Mouse (Mus musculus): ENCODE data around the gene Rrm2. TPM values are rescaled to one million over a fixed set of nuclear protein-coding genes. Genes with fewer than 3 reads are reported as not detected.
"Not testable (repeated sequence)": the region's sequence is repeated elsewhere in the genome, so short reads cannot be mapped to it uniquely, and the experiment has no call there.

Gene Rrm2
- polyA plus RNA-seq, 1 experiment, result not detected

- WGBS, result 73% methylated on average over 10 of the region's 10 CpGs
- H3K4me1 ChIP-seq (ENCODE audit: control insufficient read depth, insufficient read depth, low read length), result peaks cover 4% of the 10 kb centered on the region
- TF ChIP-seq POLR2A (IDR thresholded peaks at IDR 0.05; ENCODE audit: insufficient read depth, low read depth, low read length) (no peak), CTCF (IDR thresholded peaks at IDR 0.05; ENCODE audit: insufficient read depth, low read depth, low read length) (no peak)
- H3K27ac ChIP-seq (ENCODE audit: insufficient read depth, low read depth, low read length), result no peak overlapping the region
- no peak overlapping the region for H3K4me3 ChIP-seq (ENCODE audit: insufficient read depth, low read depth, low read length)
Measured at GRCm38 (mm10) chr12:24699578-24699977, 8.5 kb upstream of the Rrm2 start.

GRCm38 (mm10) chr12:24701621-24702020 is 6.4 kb upstream of the Rrm2 start:
- WGBS, result 93% methylated on average over 9 of the region's 9 CpGs
- H3K4me1 ChIP-seq (ENCODE audit: control insufficient read depth, insufficient read depth, low read length); H3K4me3 ChIP-seq (ENCODE audit: insufficient read depth, low read depth, low read length); H3K27ac ChIP-seq (ENCODE audit: insufficient read depth, low read depth, low read length): not testable (repeated sequence)

GRCm38 (mm10) chr12:24703013-24703412 is 5.0 kb upstream of the Rrm2 start:
- 90% methylated on average over 3 of the region's 3 CpGs for WGBS
- Histone ChIP-seq H3K27ac (ENCODE audit: insufficient read depth, low read depth, low read length) (no peak overlapping the region), H3K4me1 (ENCODE audit: control insufficient read depth, insufficient read depth, low read length) (peaks cover 3% of the 10 kb centered on the region; the same call in 1 of the 2 replicates), H3K4me3 (ENCODE audit: insufficient read depth, low read depth, low read length) (no peak overlapping the region)
- TF ChIP-seq POLR2A (IDR thresholded peaks at IDR 0.05; ENCODE audit: insufficient read depth, low read depth, low read length) (no peak), CTCF (IDR thresholded peaks at IDR 0.05; ENCODE audit: insufficient read depth, low read depth, low read length) (no peak)

- Histone ChIP-seq H3K4me3 (ENCODE audit: insufficient read depth, low read depth, low read length) (no peak overlapping the region), H3K4me1 (ENCODE audit: control insufficient read depth, insufficient read depth, low read length) (peaks cover 8% of the 10 kb centered on the region), H3K27ac (ENCODE audit: insufficient read depth, low read depth, low read length) (no peak overlapping the region)
- TF ChIP-seq CTCF (IDR thresholded peaks at IDR 0.05; ENCODE audit: insufficient read depth, low read depth, low read length) (no peak), POLR2A (IDR thresholded peaks at IDR 0.05; ENCODE audit: insufficient read depth, low read depth, low read length) (no peak)
- WGBS, result 91% methylated on average over 15 of the region's 15 CpGs
Measured at GRCm38 (mm10) chr12:24705502-24706263, 2.4 kb upstream of the Rrm2 start.

GRCm38 (mm10) chr12:24706764-24707479 is 1.1 kb upstream of the Rrm2 start:
- H3K27ac ChIP-seq (ENCODE audit: insufficient read depth, low read depth, low read length), result no peak overlapping the region
- H3K4me1 ChIP-seq (ENCODE audit: control insufficient read depth, insufficient read depth, low read length), result peaks cover 8% of the 10 kb centered on the region
- WGBS, result 9% methylated on average over 27 of the region's 27 CpGs
- H3K4me3 ChIP-seq (ENCODE audit: insufficient read depth, low read depth, low read length), result no peak overlapping the region
- no peak for TF ChIP-seq POLR2A (IDR thresholded peaks at IDR 0.05; ENCODE audit: insufficient read depth, low read depth, low read length)
- no peak for TF ChIP-seq CTCF (IDR thresholded peaks at IDR 0.05; ENCODE audit: insufficient read depth, low read depth, low read length)

- WGBS, result 2% methylated on average over 9 of the region's 9 CpGs
- no peak for TF ChIP-seq CTCF (IDR thresholded peaks at IDR 0.05; ENCODE audit: insufficient read depth, low read depth, low read length)
- peaks cover 8% of the 10 kb centered on the region for H3K4me1 ChIP-seq (ENCODE audit: control insufficient read depth, insufficient read depth, low read length)
- no peak overlapping the region for H3K4me3 ChIP-seq (ENCODE audit: insufficient read depth, low read depth, low read length)
- no peak overlapping the region for H3K27ac ChIP-seq (ENCODE audit: insufficient read depth, low read depth, low read length)
Measured at GRCm38 (mm10) chr12:24707480-24707802, 600 bp upstream of the Rrm2 start.

GRCm38 (mm10) chr12:24708824-24709218 is 780 bp downstream of the Rrm2 start:
- peaks cover 8% of the 10 kb centered on the region for H3K4me1 ChIP-seq (ENCODE audit: control insufficient read depth, insufficient read depth, low read length)
- 3% methylated on average over 17 of the region's 17 CpGs for WGBS

GRCm38 (mm10) chr12:24709409-24709808 is 1.4 kb downstream of the Rrm2 start:
- no peak overlapping the region for H3K4me3 ChIP-seq (ENCODE audit: insufficient read depth, low read depth, low read length)
- no peak overlapping the region for H3K27ac ChIP-seq (ENCODE audit: insufficient read depth, low read depth, low read length)
- no peak for TF ChIP-seq POLR2A (IDR thresholded peaks at IDR 0.05; ENCODE audit: insufficient read depth, low read depth, low read length)
- no peak for TF ChIP-seq CTCF (IDR thresholded peaks at IDR 0.05; ENCODE audit: insufficient read depth, low read depth, low read length)
- WGBS, result 35% methylated on average over 6 of the region's 6 CpGs
- H3K4me1 ChIP-seq (ENCODE audit: control insufficient read depth, insufficient read depth, low read length), result peaks cover 8% of the 10 kb centered on the region

More at GRCm38 (mm10) chr12:24708824-24709218, 780 bp downstream of the Rrm2 start:
- TF ChIP-seq CTCF (IDR thresholded peaks at IDR 0.05; ENCODE audit: insufficient read depth, low read depth, low read length) (no peak), POLR2A (IDR thresholded peaks at IDR 0.05; ENCODE audit: insufficient read depth, low read depth, low read length) (no peak)
- H3K4me3 ChIP-seq (ENCODE audit: insufficient read depth, low read depth, low read length), result peak overlapping the region; percentile 84; the same call in 1 of the 2 replicates
- no peak overlapping the region for H3K27ac ChIP-seq (ENCODE audit: insufficient read depth, low read depth, low read length)

GRCm38 (mm10) chr12:24709831-24710508 is 1.9 kb downstream of the Rrm2 start:
- H3K4me1 ChIP-seq (ENCODE audit: control insufficient read depth, insufficient read depth, low read length), result peaks cover 8% of the 10 kb centered on the region
- no peak overlapping the region for H3K4me3 ChIP-seq (ENCODE audit: insufficient read depth, low read depth, low read length)
- TF ChIP-seq CTCF (IDR thresholded peaks at IDR 0.05; ENCODE audit: insufficient read depth, low read depth, low read length), result no peak
- TF ChIP-seq POLR2A (IDR thresholded peaks at IDR 0.05; ENCODE audit: insufficient read depth, low read depth, low read length), result no peak
- no peak overlapping the region for H3K27ac ChIP-seq (ENCODE audit: insufficient read depth, low read depth, low read length)
- WGBS, result 22% methylated on average over 5 of the region's 5 CpGs
